Mouse (Mus musculus) neural tube, embryonic 14.5 days (tissue): ENCODE results near the gene Nedd9. TPM values are rescaled to one million over a fixed set of nuclear protein-coding genes. Genes with fewer than 3 reads are reported as not detected.
"Not testable (repeated sequence)": the region's sequence is repeated elsewhere in the genome, so short reads cannot be mapped to it uniquely, and the experiment has no call there.

Experiments used
- ATAC-seq: fragments of 200-750 bp; cut with Nextera tagmentation; 2 replicates; pipeline ENCODE4 v1.8.0; 2017; ENCODE audit warnings: low read depth, mild to moderate bottlenecking, moderate TSS enrichment, moderate library complexity
- H3K27ac ChIP-seq: fragments of 300-500 bp; sonication (generic); 2 replicates; pipeline ENCODE4 v1.5.1; 2014; ENCODE audit warnings: low read depth, mild to moderate bottlenecking, control low read depth, low read length, moderate library complexity, mixed read lengths
- H3K27me3 ChIP-seq: fragments of 300-500 bp; sonication (generic); 2 replicates; pipeline ENCODE4 v1.6.1; 2014; ENCODE audit warnings: low read length; ENCODE audit not compliant: control insufficient read depth, insufficient read depth
- H3K36me3 ChIP-seq: fragments of 300-500 bp; sonication (generic); 2 replicates; pipeline ENCODE4 v1.6.1; 2014; ENCODE audit warnings: low read length, mixed read lengths; ENCODE audit not compliant: control insufficient read depth, insufficient read depth
- H3K4me1 ChIP-seq: fragments of 300-500 bp; sonication (generic); 2 replicates; pipeline ENCODE4 v1.6.1; 2014; ENCODE audit warnings: low read length; ENCODE audit not compliant: control insufficient read depth, insufficient read depth
- H3K4me2 ChIP-seq: fragments of 300-500 bp; sonication (generic); 2 replicates; pipeline ENCODE4 v1.6.1; 2014; ENCODE audit warnings: mild to moderate bottlenecking, low read depth, low read length, control low read depth
- H3K4me3 ChIP-seq: fragments of 300-500 bp; sonication (generic); 2 replicates; pipeline ENCODE4 v1.5.1; 2014; ENCODE audit warnings: low read depth, low read length, control low read depth, mixed read lengths
- H3K9ac ChIP-seq: fragments of 300-500 bp; sonication (generic); replicated peaks from 2 replicates; pipeline ENCODE4 v1.6.1; 2014; ENCODE audit warnings: low read depth, mild to moderate bottlenecking, control low read depth, low read length, mixed read lengths
- H3K9me3 ChIP-seq: fragments of 300-500 bp; sonication (generic); 2 replicates; pipeline ENCODE4 v1.6.1; 2016; ENCODE audit warnings: low read length; ENCODE audit not compliant: control insufficient read depth
- WGBS: fragments of 180-500 bp; shearing (Covaris S2); extraction: QIAGEN DNeasy Blood & Tissue Kit; methylation state at CpG from one replicate; pipeline ENCODE4 v1.1.7; 2014; 5-methylcytosine and 5-hydroxymethylcytosine counted together
- polyA plus RNA-seq: library from polyadenylated mRNA; unstranded; fragments of >200 nt; fragmentation: Nextera tagmentation; extraction: Ambion mirVana; gene quantifications from 2 replicates; pipeline ENCODE4 v1.2.1, GENCODE M21; 2014

Gene Nedd9
- polyA plus RNA-seq, 1 experiment from 2014 or later = 15.1 TPM

- no peak overlapping the region for H3K9ac ChIP-seq
- H3K4me1 ChIP-seq = 0 out of 2 replicates have a peak, but pooled peaks cover 5% of the 10 kb centered on the region
- ATAC-seq = no peak
- no peak overlapping the region for H3K4me3 ChIP-seq
- H3K9me3 ChIP-seq = no peaks in the 10 kb centered on the region
- H3K36me3 ChIP-seq = no peaks in the 10 kb centered on the region
- H3K27me3 ChIP-seq = no peaks in the 10 kb centered on the region
- H3K27ac ChIP-seq = no peak overlapping the region
- WGBS = 16% methylated on average over 2 of the region's 2 CpGs
- H3K4me2 ChIP-seq = no peak overlapping the region
These were observed 110.1 kb downstream of the Nedd9 start for GRCm38 (mm10) chr13:41377011-41377431.

GRCm38 (mm10) chr13:41376111-41376510 is 111.1 kb downstream of the Nedd9 start:
- ATAC-seq = no peak
- no peak overlapping the region for H3K4me3 ChIP-seq
- H3K9me3 ChIP-seq = no peaks in the 10 kb centered on the region
- no peak overlapping the region for H3K27ac ChIP-seq
- H3K27me3 ChIP-seq = no peaks in the 10 kb centered on the region
- H3K4me1 ChIP-seq = 0 out of 2 replicates have a peak, but pooled peaks cover 5% of the 10 kb centered on the region
- no peak overlapping the region for H3K9ac ChIP-seq
- no peaks in the 10 kb centered on the region for H3K36me3 ChIP-seq
- H3K4me2 ChIP-seq = no peak overlapping the region
- WGBS = 40% methylated on average over 4 of the region's 4 CpGs

DNA sequence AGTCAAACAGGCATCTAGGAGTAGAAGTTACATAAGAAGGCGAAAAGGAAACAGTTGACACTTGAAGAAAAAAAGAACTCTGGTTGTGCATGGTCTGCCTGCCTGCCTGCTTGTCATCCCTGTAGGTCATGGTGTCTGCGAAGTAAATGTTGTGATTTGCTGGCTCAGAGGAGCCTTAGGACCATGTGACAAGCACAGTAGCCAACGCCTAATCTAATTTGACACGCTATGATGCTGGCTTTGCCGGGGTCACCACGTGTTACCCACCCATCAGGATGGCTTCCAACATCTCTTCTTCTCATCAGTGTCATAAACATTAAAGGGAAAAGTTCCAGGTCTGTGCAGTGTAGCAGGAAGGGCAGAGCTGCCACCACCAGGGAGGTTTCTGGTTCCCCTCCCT is 111.5 kb downstream of the Nedd9 start:
- 0 out of 2 replicates have a peak, but pooled peaks cover 5% of the 10 kb centered on the region for H3K4me1 ChIP-seq
- ATAC-seq = no peak
- no peak overlapping the region for H3K9ac ChIP-seq
- 37% methylated on average over 6 of the region's 6 CpGs for WGBS
- no peaks in the 10 kb centered on the region for H3K27me3 ChIP-seq
- no peaks in the 10 kb centered on the region for H3K9me3 ChIP-seq
- H3K4me2 ChIP-seq = no peak overlapping the region
- no peak overlapping the region for H3K4me3 ChIP-seq
- no peaks in the 10 kb centered on the region for H3K36me3 ChIP-seq
- no peak overlapping the region for H3K27ac ChIP-seq

GRCm38 (mm10) chr13:41374886-41375285 is 112.3 kb downstream of the Nedd9 start:
- no peaks in the 10 kb centered on the region for H3K36me3 ChIP-seq
- 88% methylated on average over 1 of the region's 1 CpGs for WGBS
- no peak overlapping the region for H3K27ac ChIP-seq
- H3K4me3 ChIP-seq = no peak overlapping the region
- no peak overlapping the region for H3K4me2 ChIP-seq
- H3K4me1 ChIP-seq = 0 out of 2 replicates have a peak, but pooled peaks cover 5% of the 10 kb centered on the region
- no peak overlapping the region for H3K9ac ChIP-seq
- no peak for ATAC-seq
- no peaks in the 10 kb centered on the region for H3K27me3 ChIP-seq
- no peaks in the 10 kb centered on the region for H3K9me3 ChIP-seq

- 72% methylated on average over 8 of the region's 8 CpGs for WGBS
- H3K4me1 ChIP-seq = 0 out of 2 replicates have a peak, but pooled peaks cover 3% of the 10 kb centered on the region
- no peak for ATAC-seq
These were observed 114.4 kb downstream of the Nedd9 start for GRCm38 (mm10) chr13:41372555-41373460.

DNA sequence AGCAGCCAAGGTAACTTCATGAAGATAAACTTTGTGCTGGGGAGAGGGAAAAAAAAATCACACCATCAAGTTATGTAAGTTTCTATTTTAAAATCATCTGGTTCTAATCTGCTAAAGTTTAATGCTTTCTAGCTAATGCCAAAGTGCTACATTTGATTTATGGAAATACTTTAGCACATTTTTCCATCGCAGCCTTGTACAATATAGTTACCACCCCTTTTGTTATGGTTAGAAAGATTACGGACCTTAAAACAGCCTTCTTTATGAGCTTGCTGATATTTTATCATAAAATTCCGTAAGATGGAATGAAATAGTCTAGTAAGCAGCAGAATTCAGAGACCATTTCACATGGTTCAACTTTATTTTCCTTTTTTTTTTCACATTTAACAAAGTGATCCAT is 115.6 kb downstream of the Nedd9 start:
- no peak overlapping the region for H3K9ac ChIP-seq
- H3K27me3 ChIP-seq = no peaks in the 10 kb centered on the region
- no peaks in the 10 kb centered on the region for H3K9me3 ChIP-seq
- no peak for ATAC-seq
- no peaks in the 10 kb centered on the region for H3K4me1 ChIP-seq
- no peaks in the 10 kb centered on the region for H3K36me3 ChIP-seq
- WGBS = 78% methylated on average over 3 of the region's 3 CpGs
- no peak overlapping the region for H3K4me2 ChIP-seq
- H3K27ac ChIP-seq = no peak overlapping the region
- no peak overlapping the region for H3K4me3 ChIP-seq

More at GRCm38 (mm10) chr13:41372555-41373460, 114.4 kb downstream of the Nedd9 start:
- H3K9me3 ChIP-seq = no peaks in the 10 kb centered on the region
- no peak overlapping the region for H3K4me3 ChIP-seq
- H3K27ac ChIP-seq = no peak overlapping the region
- H3K9ac ChIP-seq = no peak overlapping the region
- no peaks in the 10 kb centered on the region for H3K27me3 ChIP-seq
- no peaks in the 10 kb centered on the region for H3K36me3 ChIP-seq
- no peak overlapping the region for H3K4me2 ChIP-seq

DNA sequence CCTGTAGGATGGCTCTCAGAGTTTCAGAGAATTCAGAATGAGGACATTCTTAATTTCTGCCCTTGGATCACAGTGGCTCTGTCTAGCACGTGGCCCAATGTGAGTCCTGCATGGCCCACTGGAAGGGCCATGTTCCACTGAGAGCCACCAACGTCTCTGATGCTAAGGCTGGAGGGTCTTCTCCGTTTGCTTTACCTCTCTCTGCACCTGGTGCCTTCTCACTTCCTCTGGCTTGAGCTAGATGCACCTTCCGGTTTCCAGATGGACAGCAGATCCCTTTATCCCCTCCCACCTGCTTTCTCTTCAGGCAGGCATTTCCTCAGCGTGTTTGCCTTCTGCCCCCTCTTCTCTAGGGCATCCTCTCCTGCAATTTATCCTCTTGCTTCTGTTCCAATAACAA is 118.5 kb downstream of the Nedd9 start:
- Histone ChIP-seq H3K4me1 (no peaks in the 10 kb centered on the region), H3K9ac (no peak overlapping the region), H3K27me3 (no peaks in the 10 kb centered on the region), H3K4me2 (no peak overlapping the region), H3K4me3 (no peak overlapping the region), H3K36me3 (no peaks in the 10 kb centered on the region), H3K9me3 (no peaks in the 10 kb centered on the region), H3K27ac (no peak overlapping the region)
- 91% methylated on average over 5 of the region's 5 CpGs for WGBS
- ATAC-seq = no peak

DNA sequence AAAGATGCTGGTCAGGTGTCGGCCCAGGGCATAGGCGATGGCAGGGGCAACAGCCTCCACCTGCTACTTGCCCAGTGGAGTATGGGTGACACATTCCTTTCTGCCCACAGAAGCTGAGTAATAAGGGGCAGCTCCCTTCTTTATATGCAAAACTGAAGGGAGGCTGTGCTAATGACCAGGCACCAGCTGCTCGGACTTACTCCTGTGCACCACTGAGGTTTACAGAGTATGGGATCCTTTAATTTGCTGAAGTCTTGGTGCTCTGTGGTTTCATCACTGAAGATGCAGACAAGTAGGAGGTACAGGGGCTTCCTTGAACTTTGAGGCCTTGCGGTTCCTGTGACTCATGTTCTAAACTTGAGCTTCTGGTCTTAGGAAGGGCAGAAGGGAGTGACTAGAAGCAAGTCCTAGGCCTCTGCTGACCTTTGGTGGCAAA is 120.0 kb downstream of the Nedd9 start:
- no peak overlapping the region for H3K27ac ChIP-seq
- no peak overlapping the region for H3K4me3 ChIP-seq
- 78% methylated on average over 4 of the region's 4 CpGs for WGBS
- H3K4me1 ChIP-seq = no peaks in the 10 kb centered on the region
- ATAC-seq = no peak
- H3K9me3 ChIP-seq = no peaks in the 10 kb centered on the region
- no peaks in the 10 kb centered on the region for H3K36me3 ChIP-seq
- H3K27me3 ChIP-seq = no peaks in the 10 kb centered on the region
- H3K4me2 ChIP-seq = no peak overlapping the region
- no peak overlapping the region for H3K9ac ChIP-seq

DNA sequence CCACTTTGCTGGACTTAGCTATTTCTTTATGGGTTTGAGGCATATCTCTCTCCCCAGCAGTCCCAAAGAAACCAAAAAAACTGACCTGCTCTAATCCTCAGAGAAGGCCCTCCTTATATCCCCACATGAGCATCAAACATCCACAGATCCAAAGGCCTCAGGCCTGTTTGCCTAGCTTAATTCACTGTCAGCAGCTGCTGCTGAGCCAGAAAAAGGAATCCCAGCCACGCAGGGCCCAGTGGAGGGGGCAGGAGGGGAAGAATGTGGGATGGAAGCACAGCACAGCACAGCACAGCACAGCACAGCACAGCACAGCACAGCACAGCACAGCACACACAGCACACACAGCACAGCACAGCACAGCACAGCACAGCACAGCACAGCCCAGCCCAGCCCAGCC is 120.6 kb downstream of the Nedd9 start:
- not testable (repeated sequence) for H3K27ac ChIP-seq, H3K4me2 ChIP-seq, H3K9me3 ChIP-seq, H3K4me3 ChIP-seq, H3K36me3 ChIP-seq, H3K4me1 ChIP-seq, ATAC-seq, H3K27me3 ChIP-seq, H3K9ac ChIP-seq
- 28% methylated on average over 1 of the region's 1 CpGs for WGBS
